Mouse (Mus musculus): ENCODE measurements around the gene Kif9. TPM values are rescaled to one million over a fixed set of nuclear protein-coding genes. Genes with fewer than 3 reads are reported as not detected.

Gene Kif9
- total and polyA plus RNA-seq, 3 experiments: 1.1 to 1.8 (median 1.8) TPM

DNA sequence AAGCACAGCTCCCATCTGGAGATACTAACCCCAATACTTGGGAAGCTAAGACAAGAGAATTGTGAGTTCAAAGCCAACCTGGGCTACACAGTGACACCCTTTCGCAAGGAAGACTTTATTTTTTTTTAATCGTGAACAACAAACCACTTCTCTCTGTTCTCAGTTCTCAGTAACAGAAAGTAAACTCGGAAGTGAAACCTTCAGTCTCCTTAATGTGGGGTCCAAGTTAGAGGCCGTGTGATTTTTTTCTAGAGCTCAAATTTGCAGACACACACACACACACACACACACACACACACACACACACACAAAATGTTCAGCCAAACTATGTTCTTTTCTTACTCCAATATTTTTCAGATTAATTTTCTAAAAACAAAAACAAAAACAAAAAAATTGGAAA is 1.9 kb downstream of the Kif9 start (continued):
- TF ChIP-seq NELFE (IDR thresholded peaks at IDR 0.05; ENCODE audit: low read depth, low read length) (no peak), MXI1 (IDR thresholded peaks at IDR 0.05; ENCODE audit: low read depth, low read length) (no peak), ZKSCAN1 (IDR thresholded peaks at IDR 0.05; ENCODE audit: borderline replicate concordance, low read depth, low read length) (no peak), TBP (conservative IDR thresholded peaks at IDR 0.05; ENCODE audit: low read depth, low read length) (no peak), RCOR1 (conservative IDR thresholded peaks at IDR 0.05; ENCODE audit: low read depth, low read length) (no peak), ETS1 (conservative IDR thresholded peaks at IDR 0.05; ENCODE audit: low read depth, low read length) (peak; percentile 11; the same call in 1 of the 2 replicates), JUND (conservative IDR thresholded peaks at IDR 0.05; ENCODE audit: low read depth, low read length) (no peak), USF2 (conservative IDR thresholded peaks at IDR 0.05; ENCODE audit: low read depth, low read length) (no peak), GABPA (IDR thresholded peaks at IDR 0.05; ENCODE audit: insufficient replicate concordance, low read depth, low read length) (no peak), RAD21 (IDR thresholded peaks at IDR 0.05; ENCODE audit: low read depth, low read length) (no peak), SMC3 (IDR thresholded peaks at IDR 0.05; ENCODE audit: low read depth, low read length) (no peak), IRF4 (IDR thresholded peaks at IDR 0.05; ENCODE audit: low read depth, low read length) (peak; percentile 90), CHD2 (IDR thresholded peaks at IDR 0.05; ENCODE audit: low read length) (no peak), ZC3H11A (IDR thresholded peaks at IDR 0.05; ENCODE audit: low read depth, low read length) (no peak), MAFK (IDR thresholded peaks at IDR 0.05; ENCODE audit: insufficient replicate concordance, low read length) (no peak), HCFC1 (IDR thresholded peaks at IDR 0.05; ENCODE audit: low read depth, low read length) (no peak)

GRCm38 (mm10) chr9:110488841-110489240 is 12.1 kb downstream of the Kif9 start:
- H3K4me2 ChIP-seq (ENCODE audit: insufficient read depth, low read depth, poor library complexity, severe bottlenecking): no peak overlapping the region
- H3K79me2 ChIP-seq (replicated peaks; ENCODE audit: control insufficient read depth, extremely low read depth, insufficient read depth, poor library complexity, severe bottlenecking): no peaks in the 10 kb centered on the region
- H3K9me3 ChIP-seq (replicated peaks; ENCODE audit: low read length): peaks cover 8% of the 10 kb centered on the region
- no peak for TF ChIP-seq PAX5 (IDR thresholded peaks at IDR 0.05; ENCODE audit: low read length)
- no peak for TF ChIP-seq MYC (IDR thresholded peaks at IDR 0.05; ENCODE audit: low read depth, low read length)
- TF ChIP-seq CHD2 (IDR thresholded peaks at IDR 0.05; ENCODE audit: low read length): no peak
- no peak for TF ChIP-seq RAD21 (IDR thresholded peaks at IDR 0.05; ENCODE audit: low read depth, low read length)
- no peak for TF ChIP-seq MAFK (IDR thresholded peaks at IDR 0.05; ENCODE audit: insufficient replicate concordance, low read length)
- no peak for TF ChIP-seq BHLHE40 (IDR thresholded peaks at IDR 0.05; ENCODE audit: low read depth, low read length)
- TF ChIP-seq ZMIZ1 (IDR thresholded peaks at IDR 0.05; ENCODE audit: low read depth, low read length): no peak
- H3K27ac ChIP-seq (ENCODE audit: insufficient read depth, low read depth): no peak overlapping the region
- no peaks in the 10 kb centered on the region for H3K27me3 ChIP-seq (replicated peaks)
- in situ Hi-C loops (cut with MboI; ENCODE audit: low pct_ligation_motif_present, low pct_unique_long_range_greater_than_20kb, low sequenced_read_pairs) (no loop called here), dilution Hi-C loops (cut with MboI; ENCODE audit: extremely low pct_ligation_motif_present, extremely low pct_unique_long_range_greater_than_20kb, low sequenced_read_pairs) (no loop called here)
- H3K4me3 ChIP-seq (replicated peaks in 1 of 3; ENCODE audit: low read depth in 2 of 3, low read length in 2 of 3, poor library complexity in 1 of 3): no peak overlapping the region
- DNase-seq (ENCODE audit: extremely low read depth): no peak
- peaks cover 0 to 3% of the 10 kb centered on the region in 2 experiments for H3K36me3 ChIP-seq (replicated peaks in 1 of 2; ENCODE audit: control insufficient read depth in 1 of 2, insufficient read depth in 1 of 2, low read length in 1 of 2)
- no peak overlapping the region for H3K9ac ChIP-seq (ENCODE audit: insufficient read depth, low read depth)
- no peaks in the 10 kb centered on the region for H3K4me1 ChIP-seq (ENCODE audit: control insufficient read depth in 1 of 2, insufficient read depth in 2 of 2)

Data from CH12.LX (cell line).